Mouse (Mus musculus) neural tube, embryonic 11.5 days (tissue): Measurements from ENCODE around the gene Enah. TPM values are rescaled to one million over a fixed set of nuclear protein-coding genes. Genes with fewer than 3 reads are reported as not detected.
A peak's percentile ranks its signal among the peaks of the same experiment; 100 is the strongest.

Experiments used
- ATAC-seq: fragments of 200-750 bp; cut with Nextera tagmentation; 2 replicates; pipeline ENCODE4 v1.8.0; 2017; ENCODE audit warnings: moderate number of reproducible peaks, mild to moderate bottlenecking, moderate TSS enrichment, moderate library complexity; ENCODE audit not compliant: insufficient read depth, low FRiP score, low TSS enrichment
- DNase-seq: peaks from one replicate; pipeline ENCODE4 v3.0.0-alpha.2; 2015; ENCODE audit warnings: low spot score
- H3K27ac ChIP-seq: fragments of 300-500 bp; sonication (generic); 2 replicates; pipeline ENCODE4 v1.5.1; 2014; ENCODE audit warnings: low read depth, mild to moderate bottlenecking, low read length
- H3K27me3 ChIP-seq: fragments of 300-500 bp; sonication (generic); 2 replicates; pipeline ENCODE4 v1.6.1; 2014; ENCODE audit warnings: mild to moderate bottlenecking, low read length, mixed read lengths; ENCODE audit not compliant: control insufficient read depth, insufficient read depth
- H3K36me3 ChIP-seq: fragments of 300-500 bp; sonication (generic); 2 replicates; pipeline ENCODE4 v1.6.1; 2014; ENCODE audit warnings: mild to moderate bottlenecking, low read length, moderate library complexity, mixed read lengths; ENCODE audit not compliant: control insufficient read depth, insufficient read depth
- H3K4me1 ChIP-seq: fragments of 300-500 bp; sonication (generic); 2 replicates; pipeline ENCODE4 v1.6.1; 2014; ENCODE audit warnings: low read length, mixed read lengths; ENCODE audit not compliant: control insufficient read depth, insufficient read depth
- H3K4me2 ChIP-seq: fragments of 300-500 bp; sonication (generic); 2 replicates; pipeline ENCODE4 v1.6.1; 2014; ENCODE audit warnings: low read depth, mild to moderate bottlenecking, moderate library complexity
- H3K4me3 ChIP-seq: fragments of 300-500 bp; sonication (generic); 2 replicates; pipeline ENCODE4 v1.5.1; 2014; ENCODE audit warnings: low read depth, low read length
- H3K9ac ChIP-seq: fragments of 300-500 bp; sonication (generic); 2 replicates; pipeline ENCODE4 v1.6.1; 2014; ENCODE audit warnings: mild to moderate bottlenecking, low read length
- H3K9me3 ChIP-seq: fragments of 300-500 bp; sonication (generic); 2 replicates; pipeline ENCODE4 v1.6.1; 2016; ENCODE audit warnings: low read length; ENCODE audit not compliant: control insufficient read depth
- WGBS: fragments of 180-500 bp; shearing (Covaris S2); extraction: QIAGEN DNeasy Blood & Tissue Kit; methylation state at CpG from one replicate; pipeline ENCODE4 v1.1.7; 2014; 5-methylcytosine and 5-hydroxymethylcytosine counted together
- polyA plus RNA-seq: library from polyadenylated mRNA; unstranded; fragments of >200 nt; fragmentation: Nextera tagmentation; extraction: Ambion mirVana; gene quantifications from 2 replicates; pipeline ENCODE4 v1.2.1, GENCODE M21; 2014

Enah gene
- polyA plus RNA-seq, 1 experiment from 2014 or later: 35.9 TPM

DNA sequence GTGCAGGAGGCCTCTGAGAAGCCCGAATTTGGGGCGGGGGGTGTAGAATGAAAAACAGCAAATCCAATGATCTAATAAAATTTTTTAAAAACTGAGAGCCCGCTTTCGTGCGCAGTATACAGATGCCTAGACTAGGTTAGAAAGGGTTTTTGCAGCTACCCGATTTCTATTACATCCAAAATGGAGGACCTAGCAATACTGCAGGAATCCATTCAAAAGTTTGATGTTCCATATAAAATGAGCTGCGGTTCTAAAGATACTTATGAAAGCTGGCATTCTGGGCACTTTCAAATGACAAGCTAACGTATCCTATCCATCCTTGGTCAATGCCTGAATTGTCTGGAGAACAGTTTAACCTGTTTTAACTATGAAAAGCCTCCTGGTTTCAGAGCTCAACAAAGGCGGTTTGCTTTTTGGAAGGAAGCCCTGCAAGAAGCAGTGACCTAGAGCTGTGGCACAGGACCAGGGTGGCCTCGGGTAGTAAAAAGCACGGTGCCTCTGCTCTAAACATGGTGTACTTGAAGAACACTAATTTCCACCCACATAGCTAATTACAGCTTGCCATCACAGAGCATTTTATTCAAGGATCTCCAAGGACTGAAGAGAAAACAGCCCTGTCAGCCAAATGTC is 1.2 kb upstream of the Enah start:
- 0 out of 2 replicates have a peak, but pooled peaks have one; percentile 1 for ATAC-seq

DNA sequence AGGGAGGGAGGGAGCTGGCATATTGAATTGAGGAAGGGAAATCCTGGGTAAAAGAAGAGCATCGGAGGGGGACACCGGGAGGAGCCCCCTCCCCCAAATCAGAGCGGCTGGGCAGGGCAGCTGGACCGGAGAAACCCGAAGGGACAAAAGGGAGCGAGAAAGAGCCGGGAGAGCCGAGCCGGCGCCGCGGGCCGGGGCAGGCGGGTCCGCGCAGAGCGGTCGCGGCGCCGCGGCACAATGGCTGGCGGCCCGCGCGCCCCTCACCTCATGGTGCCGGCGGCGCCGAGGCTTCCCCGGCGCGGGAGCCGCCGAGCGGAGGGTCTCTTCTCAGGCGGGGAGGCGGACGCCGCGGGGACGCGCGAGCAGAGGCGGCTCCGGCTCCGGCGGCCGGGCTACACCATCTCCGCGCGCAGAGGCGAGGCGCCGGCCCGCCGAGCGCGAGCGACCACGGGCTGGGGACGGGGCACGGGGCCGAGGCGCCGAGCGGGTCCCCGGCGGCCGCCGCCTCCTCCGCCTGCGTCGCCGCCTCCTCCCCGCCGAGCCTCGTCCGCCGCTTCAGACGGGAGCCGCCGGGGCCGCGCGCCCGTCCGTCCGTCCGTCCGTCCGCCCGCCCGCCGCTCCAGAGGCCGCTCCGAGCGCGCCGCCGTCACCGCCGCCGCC is 394 bp downstream of the Enah start:
- Histone ChIP-seq H3K4me2 (peak overlapping the region; percentile 54), H3K9me3 (no peaks in the 10 kb centered on the region), H3K27me3 (no peaks in the 10 kb centered on the region), H3K4me3 (peak overlapping the region; percentile 94), H3K4me1 (0 out of 2 replicates have a peak, but pooled peaks cover 3% of the 10 kb centered on the region), H3K9ac (peak overlapping the region; percentile 98), H3K27ac (peak overlapping the region; percentile 92), H3K36me3 (no peaks in the 10 kb centered on the region)
- peak; percentile 67 for DNase-seq
- WGBS: under 1% methylated on average over 41 of the region's 104 CpGs
- ATAC-seq: peak; percentile 75

More for the DNA sequence above, 1.2 kb upstream of the Enah start:
- no peak for DNase-seq
- 20% methylated on average over 11 of the region's 11 CpGs for WGBS
- Histone ChIP-seq H3K9ac (peak overlapping the region; percentile 98), H3K9me3 (no peaks in the 10 kb centered on the region), H3K27me3 (no peaks in the 10 kb centered on the region), H3K4me1 (0 out of 2 replicates have a peak, but pooled peaks cover 3% of the 10 kb centered on the region), H3K4me2 (peak overlapping the region; percentile 54), H3K27ac (peak overlapping the region; percentile 92; the same call in 1 of the 2 replicates), H3K4me3 (peak overlapping the region; percentile 94), H3K36me3 (no peaks in the 10 kb centered on the region)

DNA sequence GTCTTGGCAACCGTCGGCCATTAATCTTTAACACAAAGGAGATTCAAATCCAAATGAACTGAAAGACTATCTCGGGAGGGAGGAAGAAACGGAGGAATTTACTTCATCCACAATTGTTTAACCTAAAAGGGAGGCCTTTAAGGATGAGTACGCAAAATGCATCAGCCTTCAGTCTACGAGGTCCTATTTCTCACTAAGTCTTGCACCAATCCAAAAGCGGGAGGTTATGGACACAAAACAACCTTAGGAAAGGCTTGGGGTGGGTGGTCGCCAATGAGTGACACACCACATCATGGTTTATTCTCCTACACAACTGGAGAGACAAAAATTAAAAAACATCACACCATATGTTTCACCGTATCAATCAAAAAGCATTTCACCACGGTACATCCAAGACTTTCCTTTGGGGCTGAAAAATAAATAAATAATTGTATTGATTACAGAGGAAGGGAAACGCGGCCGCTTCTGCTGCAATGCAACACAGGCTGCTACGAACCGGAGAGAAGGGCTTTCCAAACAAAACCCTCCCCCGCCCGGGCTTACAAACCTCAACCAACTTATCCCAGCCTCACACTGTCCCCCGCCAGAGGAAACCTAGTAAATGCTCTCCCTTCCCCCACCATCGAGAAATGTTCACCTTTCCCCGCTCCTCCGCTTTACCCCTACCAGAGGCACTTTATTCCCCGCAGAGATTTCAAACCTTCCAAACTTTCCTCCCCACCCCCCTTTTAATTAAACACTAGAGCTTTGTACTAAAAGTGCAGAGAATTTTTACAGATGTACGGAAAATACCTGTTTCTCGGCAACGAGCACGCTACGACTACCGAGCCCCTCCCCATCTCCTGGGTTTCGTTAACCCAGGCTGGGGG is 1.2 kb downstream of the Enah start:
- H3K36me3 ChIP-seq: no peaks in the 10 kb centered on the region
- H3K4me3 ChIP-seq: peak overlapping the region; percentile 94
- H3K4me2 ChIP-seq: peak overlapping the region; percentile 54
- under 1% methylated on average over 29 of the region's 29 CpGs for WGBS
- H3K4me1 ChIP-seq: 0 out of 2 replicates have a peak, but pooled peaks cover 3% of the 10 kb centered on the region
- peak overlapping the region; percentile 98 for H3K9ac ChIP-seq
- H3K9me3 ChIP-seq: no peaks in the 10 kb centered on the region
- peak overlapping the region; percentile 92 for H3K27ac ChIP-seq
- DNase-seq (peak; percentile 66), ATAC-seq (no peak)
- H3K27me3 ChIP-seq: no peaks in the 10 kb centered on the region

DNA sequence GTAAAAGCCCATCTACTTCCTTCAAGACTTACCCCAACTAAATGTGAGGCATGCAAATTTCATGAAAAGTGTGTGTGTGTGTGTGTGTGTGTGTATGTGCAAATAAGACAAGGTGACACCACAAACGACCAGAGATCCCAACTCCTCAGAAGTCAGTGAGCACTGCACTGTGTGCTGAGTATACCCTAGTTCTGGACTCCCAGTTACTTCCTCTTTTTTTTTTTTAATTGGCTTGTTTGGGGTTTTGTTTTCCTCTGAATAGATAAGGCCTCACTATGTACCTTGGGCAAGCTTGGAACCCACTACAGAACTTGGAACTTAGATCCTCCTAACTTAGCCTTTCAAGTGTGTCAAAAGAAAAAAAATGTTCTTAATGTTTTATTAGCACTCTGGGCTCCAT is 14.0 kb downstream of the Enah start:
- WGBS: 88% methylated on average over 1 of the region's 1 CpGs
- H3K27me3 ChIP-seq: no peaks in the 10 kb centered on the region
- no peak overlapping the region for H3K4me3 ChIP-seq
- H3K36me3 ChIP-seq: peaks cover 2% of the 10 kb centered on the region; the same call in 1 of the 2 replicates
- H3K4me2 ChIP-seq: no peak overlapping the region
- DNase-seq (no peak), ATAC-seq (no peak)
- no peaks in the 10 kb centered on the region for H3K4me1 ChIP-seq
- no peak overlapping the region for H3K9ac ChIP-seq
- H3K9me3 ChIP-seq: no peaks in the 10 kb centered on the region
- H3K27ac ChIP-seq: no peak overlapping the region

DNA sequence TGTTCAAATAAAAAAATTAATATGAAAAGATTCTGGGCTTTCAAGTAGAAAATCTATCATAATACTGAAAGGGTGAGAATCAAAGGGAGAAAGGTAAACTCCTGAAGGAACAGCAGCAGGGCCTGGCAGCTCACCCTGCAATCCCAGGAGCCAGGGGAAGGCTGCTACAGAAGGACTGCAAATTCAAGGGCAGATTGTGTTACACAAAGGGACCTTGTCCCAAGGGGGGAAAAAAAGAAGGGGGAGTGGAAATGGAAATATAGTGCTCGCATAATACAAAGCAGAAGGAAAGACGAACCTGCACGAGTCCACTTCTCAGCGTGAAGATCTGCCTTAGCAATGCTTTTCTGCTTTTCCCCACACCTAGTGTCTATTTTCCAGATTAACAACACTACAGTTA is 21.1 kb downstream of the Enah start:
- no peak for ATAC-seq
- H3K27ac ChIP-seq: no peak overlapping the region
- H3K36me3 ChIP-seq: no peaks in the 10 kb centered on the region
- WGBS: 52% methylated on average over 4 of the region's 4 CpGs
- no peak for DNase-seq
- H3K9ac ChIP-seq: no peak overlapping the region
- H3K4me1 ChIP-seq: peaks cover 3% of the 10 kb centered on the region; the same call in 1 of the 2 replicates
- no peaks in the 10 kb centered on the region for H3K9me3 ChIP-seq
- H3K4me3 ChIP-seq: no peak overlapping the region
- H3K27me3 ChIP-seq: no peaks in the 10 kb centered on the region
- no peak overlapping the region for H3K4me2 ChIP-seq

DNA sequence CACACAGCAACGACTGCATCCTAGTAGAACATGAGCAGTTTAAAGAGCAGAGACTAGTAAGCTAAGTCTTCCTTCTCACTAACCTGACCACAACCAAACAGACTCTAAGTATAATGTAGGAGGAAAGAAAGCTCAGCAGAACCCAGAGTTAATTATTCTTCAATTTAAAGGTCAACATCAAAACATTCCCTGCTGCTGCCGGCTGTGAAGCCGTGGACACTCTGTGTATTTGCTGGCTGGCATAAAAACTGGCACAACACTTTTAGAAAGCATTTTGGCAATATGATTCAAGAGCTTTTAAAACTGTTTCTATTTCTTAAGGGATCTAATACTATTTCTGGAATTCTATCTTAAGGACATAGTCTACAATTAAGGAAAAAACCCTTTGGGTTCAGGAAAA is 22.0 kb downstream of the Enah start:
- no peaks in the 10 kb centered on the region for H3K27me3 ChIP-seq
- H3K9me3 ChIP-seq: no peaks in the 10 kb centered on the region
- ATAC-seq (no peak), DNase-seq (no peak)
- 87% methylated on average over 3 of the region's 3 CpGs for WGBS
- no peaks in the 10 kb centered on the region for H3K36me3 ChIP-seq
- peaks cover 3% of the 10 kb centered on the region; the same call in 1 of the 2 replicates for H3K4me1 ChIP-seq
- no peak overlapping the region for H3K4me2 ChIP-seq
- no peak overlapping the region for H3K27ac ChIP-seq
- no peak overlapping the region for H3K9ac ChIP-seq
- no peak overlapping the region for H3K4me3 ChIP-seq

DNA sequence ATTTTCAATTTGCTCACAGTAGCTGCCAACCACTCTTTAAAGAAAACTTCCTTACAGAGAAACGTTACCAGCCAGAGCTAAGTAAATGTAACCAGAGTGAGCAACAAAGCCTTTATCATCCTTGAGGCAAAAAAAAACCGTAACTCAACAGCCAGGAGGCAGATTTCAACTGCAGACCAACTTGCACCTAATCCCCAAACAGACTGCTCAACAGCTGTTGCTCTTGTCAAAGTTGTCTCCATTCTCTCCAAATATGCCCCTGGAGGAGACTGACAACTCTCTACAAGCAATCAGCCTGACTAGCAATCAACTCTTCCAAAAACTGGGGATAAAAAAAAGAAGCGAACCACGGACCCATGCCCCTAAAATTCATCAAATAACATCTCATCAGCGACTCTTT is 26.2 kb downstream of the Enah start:
- Histone ChIP-seq H3K4me3 (no peak overlapping the region), H3K4me1 (no peaks in the 10 kb centered on the region), H3K27ac (no peak overlapping the region), H3K27me3 (no peaks in the 10 kb centered on the region), H3K9me3 (no peaks in the 10 kb centered on the region), H3K9ac (no peak overlapping the region), H3K36me3 (no peaks in the 10 kb centered on the region), H3K4me2 (no peak overlapping the region)
- DNase-seq (no peak), ATAC-seq (no peak)
- 79% methylated on average over 5 of the region's 5 CpGs for WGBS

DNA sequence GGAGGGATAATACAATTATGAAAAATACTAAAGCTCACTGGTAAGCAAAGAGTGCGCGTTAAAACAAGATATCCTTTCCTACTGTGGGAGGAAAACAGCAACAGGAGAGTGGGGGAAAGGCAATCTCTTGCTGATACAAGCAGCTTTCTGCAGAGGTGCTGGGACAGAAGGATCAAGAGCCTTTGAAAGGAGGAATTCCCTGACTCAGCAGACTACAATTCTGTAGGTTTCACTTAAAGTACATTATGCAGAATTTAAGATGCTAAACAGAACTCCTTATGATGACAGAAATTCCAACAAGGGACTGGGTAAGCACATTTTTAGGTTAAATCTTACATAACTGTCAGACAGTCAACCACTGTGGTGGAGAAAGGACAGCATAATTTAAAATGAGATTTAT is 31.4 kb downstream of the Enah start:
- Histone ChIP-seq H3K27ac (no peak overlapping the region), H3K9ac (no peak overlapping the region), H3K4me3 (no peak overlapping the region)

More for the DNA sequence above, 31.4 kb downstream of the Enah start:
- Histone ChIP-seq H3K4me2 (no peak overlapping the region), H3K4me1 (no peaks in the 10 kb centered on the region), H3K9me3 (no peaks in the 10 kb centered on the region), H3K27me3 (no peaks in the 10 kb centered on the region), H3K36me3 (peaks cover 2% of the 10 kb centered on the region; the same call in 1 of the 2 replicates)
- ATAC-seq (no peak), DNase-seq (no peak)
- 96% methylated on average over 2 of the region's 2 CpGs for WGBS
